Mouse (Mus musculus) kidney, adult 2 months (tissue): ENCODE data around the gene Adk. TPM values are rescaled to one million over a fixed set of nuclear protein-coding genes. Genes with fewer than 3 reads are reported as not detected.

Source experiments
- DNase-seq: peaks from one replicate; pipeline ENCODE4 v3.0.0; 2021
- H3K27ac ChIP-seq: fragments of 200-500 bp; 2 replicates; pipeline ENCODE4 v1.5.1; 2012; ENCODE audit warnings: low read depth, low read length, control low read depth, inconsistent platforms; ENCODE audit not compliant: insufficient read depth
- H3K27me3 ChIP-seq: fragments of 200-500 bp; replicated peaks from 2 replicates; pipeline ENCODE4 v1.6.1; 2012; ENCODE audit warnings: mild to moderate bottlenecking, moderate library complexity, low read length, inconsistent platforms; ENCODE audit not compliant: control insufficient read depth, insufficient read depth
- H3K36me3 ChIP-seq: fragments of 200-500 bp; 2 replicates; pipeline ENCODE4 v1.6.1; 2012; ENCODE audit warnings: mild to moderate bottlenecking, moderate library complexity, low read length, inconsistent platforms; ENCODE audit not compliant: control insufficient read depth, insufficient read depth
- H3K4me1 ChIP-seq: fragments of 200-500 bp; 2 replicates; pipeline ENCODE4 v1.6.1; 2011; ENCODE audit warnings: low read length; ENCODE audit not compliant: control insufficient read depth, insufficient read depth
- H3K4me3 ChIP-seq: fragments of 200-500 bp; 2 replicates; pipeline ENCODE4 v1.5.1; 2011; ENCODE audit warnings: mild to moderate bottlenecking, low read depth, low read length, control low read depth; ENCODE audit not compliant: insufficient read depth
- CTCF ChIP-seq: fragments of 200-500 bp; conservative IDR thresholded peaks from 2 replicates; pipeline ENCODE4 v1.5.1; 2011; ENCODE audit warnings: low read depth, mild to moderate bottlenecking, control low read depth, low read length, moderate library complexity, mixed read lengths; ENCODE audit not compliant: insufficient read depth, insufficient read length
- POLR2A ChIP-seq: fragments of 200-500 bp; IDR thresholded peaks from one replicate; pipeline ENCODE4 v1.6.1; 2011; ENCODE audit warnings: low read depth, low read length, control low read depth
- WGBS: fragments of 180-500 bp; shearing (Covaris S2); methylation state at CpG from one replicate; pipeline ENCODE4 v1.1.7; 2018; 5-methylcytosine and 5-hydroxymethylcytosine counted together
- polyA plus RNA-seq: library from polyadenylated mRNA; depleted of rRNA; stranded (reverse); fragments of >200 nt; gene quantifications from 2 replicates; pipeline ENCODE4 v1.2.3, GENCODE M21; 2012

The Adk gene
- polyA plus RNA-seq, 1 experiment: 121 TPM

DNA sequence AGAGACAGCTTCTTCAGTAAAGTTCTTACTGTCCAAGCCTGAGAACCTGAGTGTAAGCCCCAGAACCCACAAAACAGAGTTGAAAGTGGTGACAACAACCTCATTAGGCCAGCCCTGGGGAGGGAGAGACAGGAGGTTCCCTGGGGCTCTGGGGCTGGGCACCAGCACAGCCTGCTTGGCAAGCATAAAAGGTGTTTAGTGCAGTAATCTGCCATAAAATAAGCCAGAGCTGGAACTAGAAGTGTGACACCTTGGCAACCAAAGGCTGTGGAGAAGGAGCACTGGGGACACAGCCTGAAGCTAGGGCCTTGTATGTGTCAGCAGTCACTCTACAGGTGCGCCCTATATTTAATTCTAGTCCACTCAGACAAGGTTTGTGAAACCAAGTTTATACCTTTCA lies 252.4 kb downstream of the Adk start:
- no peaks in the 10 kb centered on the region for H3K4me1 ChIP-seq
- 86% methylated on average over 1 of the region's 1 CpGs for WGBS
- H3K4me3 ChIP-seq: no peak overlapping the region
- no peaks in the 10 kb centered on the region for H3K36me3 ChIP-seq
- no peak overlapping the region for H3K27ac ChIP-seq
- TF ChIP-seq CTCF: no peak
- no peak for TF ChIP-seq POLR2A
- peak; percentile 25 for DNase-seq
- no peaks in the 10 kb centered on the region for H3K27me3 ChIP-seq

DNA sequence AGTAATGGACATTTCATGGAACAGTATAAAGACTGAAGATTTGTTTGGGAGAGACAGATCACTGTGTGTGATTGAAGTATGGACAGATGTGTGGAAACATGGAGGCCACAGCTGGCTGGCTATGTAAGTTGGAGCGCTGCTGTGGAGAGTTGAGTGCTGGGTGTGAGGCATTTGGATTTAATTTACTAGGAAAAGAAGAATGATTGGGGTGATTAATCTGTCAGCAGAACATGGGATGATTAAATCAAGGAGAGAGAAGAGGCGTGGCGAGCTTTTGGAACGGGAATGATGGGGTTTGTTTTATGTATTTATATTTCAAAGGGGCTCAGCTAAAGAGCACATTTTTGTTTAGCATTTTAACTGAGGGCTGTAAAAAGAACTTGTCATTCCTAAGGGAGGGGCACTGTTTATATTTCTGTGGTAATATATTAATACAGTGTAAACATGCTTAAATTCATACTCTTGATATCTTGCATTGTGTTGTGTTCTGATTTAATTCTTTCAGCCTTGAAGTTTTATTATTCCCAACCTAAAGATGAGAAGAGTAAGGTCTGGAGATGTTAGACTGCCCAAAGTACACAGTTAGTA lies 256.1 kb downstream of the Adk start:
- TF ChIP-seq POLR2A (no peak), CTCF (no peak)

DNA sequence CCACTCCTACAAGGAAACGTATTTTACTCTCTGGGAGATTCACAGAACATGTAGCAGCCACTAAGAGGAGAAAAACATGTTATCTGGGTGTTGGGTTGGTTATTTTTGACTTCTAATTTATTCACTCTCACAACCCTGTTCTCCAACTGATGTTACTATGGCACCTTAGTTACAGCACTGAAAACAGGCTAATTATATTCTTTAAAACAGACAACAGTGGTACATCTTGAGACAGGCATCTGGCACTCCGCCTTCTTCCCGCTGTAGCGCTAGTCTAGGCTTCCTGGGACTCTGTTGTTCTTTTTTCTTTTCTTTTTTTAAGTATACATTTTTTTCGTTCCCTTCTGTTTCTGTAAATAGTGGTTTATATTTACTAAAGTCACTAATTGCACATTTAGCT lies 258.2 kb downstream of the Adk start:
- no peak overlapping the region for H3K27ac ChIP-seq
- H3K4me3 ChIP-seq: no peak overlapping the region
- H3K4me1 ChIP-seq: no peaks in the 10 kb centered on the region
- no peaks in the 10 kb centered on the region for H3K27me3 ChIP-seq
- no peak for TF ChIP-seq CTCF
- no peak for TF ChIP-seq POLR2A
- DNase-seq: no peak
- 84% methylated on average over 5 of the region's 5 CpGs for WGBS
- H3K36me3 ChIP-seq: no peaks in the 10 kb centered on the region

More for the DNA sequence above, 256.1 kb downstream of the Adk start:
- H3K4me1 ChIP-seq: no peaks in the 10 kb centered on the region
- no peaks in the 10 kb centered on the region for H3K27me3 ChIP-seq
- H3K4me3 ChIP-seq: no peak overlapping the region
- 74% methylated on average over 4 of the region's 4 CpGs for WGBS
- no peak overlapping the region for H3K27ac ChIP-seq
- no peak for DNase-seq
- H3K36me3 ChIP-seq: no peaks in the 10 kb centered on the region

DNA sequence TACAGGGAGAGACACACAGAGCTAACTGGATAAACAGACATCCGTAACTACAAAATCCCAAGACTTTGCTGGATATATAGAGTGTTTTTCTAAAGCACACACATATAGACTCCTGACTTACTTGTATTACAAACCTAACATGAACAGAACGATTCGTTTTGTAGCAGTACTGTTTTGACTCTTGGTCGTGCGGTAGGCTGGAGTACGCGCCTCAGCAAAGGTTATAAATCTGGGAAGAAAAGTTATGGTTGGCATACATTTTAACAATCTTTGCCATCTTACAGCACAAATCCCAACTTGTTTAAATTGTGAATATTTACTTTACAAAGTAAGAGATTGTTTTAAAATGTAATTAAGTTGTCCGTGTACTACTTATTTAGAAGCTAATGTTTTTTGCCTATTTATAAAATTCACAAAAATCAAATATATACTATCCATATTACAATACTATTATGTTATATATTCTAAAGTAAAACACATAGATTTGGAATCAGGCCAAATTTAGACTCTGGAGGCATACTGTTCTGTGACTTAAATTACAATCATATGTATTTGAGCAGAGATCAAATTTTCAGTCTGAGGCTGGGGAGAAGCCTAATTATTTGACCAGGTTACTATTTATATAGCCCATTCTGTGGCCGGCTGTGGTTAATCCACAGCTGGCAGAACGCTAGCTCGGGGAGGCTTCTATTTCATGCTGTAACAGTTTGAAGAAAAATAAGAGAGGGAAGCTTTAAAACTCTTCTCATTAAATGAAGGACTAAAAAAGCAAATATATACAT lies 261.4 kb downstream of the Adk start:
- whole genome bisulfite sequencing: 83% methylated on average over 11 of the region's 11 CpGs
- H3K36me3 ChIP-seq: no peaks in the 10 kb centered on the region
- TF ChIP-seq POLR2A: no peak
- no peak for TF ChIP-seq CTCF
- DNase-seq: no peak
- H3K27me3 ChIP-seq: no peaks in the 10 kb centered on the region
- no peak overlapping the region for H3K27ac ChIP-seq
- H3K4me3 ChIP-seq: no peak overlapping the region
- H3K4me1 ChIP-seq: no peaks in the 10 kb centered on the region

DNA sequence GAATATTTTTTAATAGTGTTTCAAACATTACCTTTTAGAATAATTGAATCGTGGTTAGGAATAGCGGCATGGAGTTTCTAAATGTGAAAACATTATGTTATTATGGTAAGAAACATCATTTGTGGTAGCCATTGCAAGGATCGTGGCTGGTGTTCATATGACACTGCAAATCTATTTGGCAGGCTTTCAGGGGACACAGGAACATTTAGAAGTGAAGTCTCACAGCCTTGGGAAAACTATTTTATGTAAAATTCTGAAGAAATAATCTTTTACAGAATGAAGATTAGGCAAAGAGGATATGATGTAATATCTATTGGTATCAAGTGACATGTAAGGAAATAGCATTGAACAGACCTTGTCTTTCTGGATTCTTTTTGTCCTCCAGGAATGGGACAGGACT lies 262.1 kb downstream of the Adk start:
- Histone ChIP-seq H3K27me3 (no peaks in the 10 kb centered on the region), H3K4me3 (no peak overlapping the region), H3K27ac (no peak overlapping the region), H3K4me1 (no peaks in the 10 kb centered on the region), H3K36me3 (no peaks in the 10 kb centered on the region)
- WGBS: 85% methylated on average over 3 of the region's 3 CpGs
- TF ChIP-seq CTCF (no peak), POLR2A (no peak)
- no peak for DNase-seq

DNA sequence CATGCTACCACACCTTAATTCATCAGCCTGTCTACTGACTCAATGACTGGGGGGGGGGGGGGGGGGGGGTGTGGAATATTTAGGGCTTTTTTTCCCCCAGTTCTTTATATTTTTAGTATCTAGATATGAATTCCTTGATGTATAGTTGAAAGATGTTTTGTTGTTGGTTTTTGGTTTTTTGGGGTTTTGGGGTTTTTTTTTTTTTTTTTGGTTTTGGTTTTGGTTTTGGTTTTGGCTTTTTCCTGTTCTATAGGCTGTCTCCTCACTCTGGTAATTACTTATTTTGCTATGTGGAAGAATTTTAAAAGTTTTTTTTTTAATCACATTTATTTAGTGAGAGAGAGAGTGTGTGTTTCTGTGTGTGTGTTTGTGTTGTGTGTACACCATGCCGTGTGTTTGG lies 282.5 kb downstream of the Adk start:
- TF ChIP-seq POLR2A (no peak), CTCF (no peak)
- no peak for DNase-seq
- no peaks in the 10 kb centered on the region for H3K4me1 ChIP-seq
- H3K36me3 ChIP-seq: no peaks in the 10 kb centered on the region
- H3K27me3 ChIP-seq: no peaks in the 10 kb centered on the region
- no peak overlapping the region for H3K4me3 ChIP-seq
- 78% methylated on average over 1 of the region's 1 CpGs for WGBS
- no peak overlapping the region for H3K27ac ChIP-seq

DNA sequence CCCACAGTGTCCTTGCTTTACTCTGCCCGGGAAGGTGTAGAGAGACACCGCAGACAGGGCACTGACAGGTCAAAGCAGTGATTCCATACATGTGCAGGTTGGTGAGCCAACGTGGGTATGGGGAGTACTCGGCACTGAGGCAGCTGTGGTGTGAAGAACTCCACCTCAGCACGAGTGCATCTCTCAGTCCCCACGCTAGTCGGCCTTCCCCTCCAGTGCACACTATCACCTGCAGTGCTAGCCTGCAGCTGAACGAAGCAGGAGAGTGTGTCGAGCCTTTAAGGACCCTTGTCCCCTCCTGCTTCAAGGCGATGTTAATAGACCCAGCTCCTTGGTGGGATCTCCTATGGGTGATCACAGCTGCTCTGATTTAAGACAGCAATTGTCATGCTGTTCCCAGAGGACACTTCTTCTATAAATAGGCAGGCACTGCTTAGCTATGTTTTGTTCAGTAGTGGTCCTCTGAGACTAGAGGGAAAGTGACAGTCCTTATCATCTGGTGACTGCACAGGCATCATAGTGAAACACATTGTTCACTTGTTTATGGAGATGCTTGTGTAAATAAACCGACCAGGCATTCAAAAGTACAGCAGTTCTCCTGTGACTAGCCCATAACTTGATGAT lies 283.4 kb downstream of the Adk start:
- H3K27me3 ChIP-seq: no peaks in the 10 kb centered on the region
- no peak overlapping the region for H3K27ac ChIP-seq
- no peak overlapping the region for H3K4me3 ChIP-seq
- no peak for DNase-seq
- TF ChIP-seq POLR2A: no peak
- TF ChIP-seq CTCF: no peak
- WGBS: 76% methylated on average over 11 of the region's 11 CpGs
- no peaks in the 10 kb centered on the region for H3K36me3 ChIP-seq
- H3K4me1 ChIP-seq: no peaks in the 10 kb centered on the region

DNA sequence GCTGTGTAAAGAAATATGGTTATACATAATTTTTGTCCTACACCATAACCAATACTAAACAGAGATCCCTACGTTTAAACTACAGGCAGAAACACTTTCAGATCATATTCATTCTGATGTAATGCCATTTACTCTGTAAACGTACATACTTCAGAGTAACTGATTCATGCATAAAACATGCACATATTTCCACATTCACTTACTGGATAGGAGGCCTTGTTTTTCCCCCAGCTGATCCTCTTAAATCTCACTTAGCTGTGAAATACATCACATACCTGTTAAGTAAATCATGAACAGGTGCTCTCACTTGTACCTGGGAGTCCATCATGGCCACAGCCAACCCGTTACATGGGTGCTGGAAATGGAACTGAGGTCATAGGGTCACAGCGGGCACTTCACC lies 285.6 kb downstream of the Adk start:
- DNase-seq: no peak
- Histone ChIP-seq H3K27me3 (no peaks in the 10 kb centered on the region), H3K4me1 (no peaks in the 10 kb centered on the region), H3K4me3 (no peak overlapping the region), H3K36me3 (no peaks in the 10 kb centered on the region), H3K27ac (no peak overlapping the region)
- 81% methylated on average over 4 of the region's 4 CpGs for WGBS
- TF ChIP-seq CTCF (no peak), POLR2A (no peak)
